Mouse (Mus musculus) hindbrain, embryonic 11.5 days (tissue): ENCODE measurements around the gene Gm12216. TPM values are rescaled to one million over a fixed set of nuclear protein-coding genes. Genes with fewer than 3 reads are reported as not detected.
"Not testable (repeated sequence)": the region's sequence is repeated elsewhere in the genome, so short reads cannot be mapped to it uniquely, and the experiment has no call there.

Source experiments
- ATAC-seq: fragments of 200-750 bp; cut with Nextera tagmentation; 2 replicates; pipeline ENCODE4 v1.8.0; 2017; ENCODE audit warnings: mild to moderate bottlenecking, moderate TSS enrichment, moderate library complexity; ENCODE audit not compliant: low FRiP score
- DNase-seq: peaks from one replicate; pipeline ENCODE4 v3.0.0-alpha.2; 2015; ENCODE audit warnings: low spot score
- H3K27ac ChIP-seq: fragments of 300-500 bp; sonication (generic); 2 replicates; pipeline ENCODE4 v1.5.1; 2014; ENCODE audit warnings: mild to moderate bottlenecking, low read depth, low read length
- H3K27me3 ChIP-seq: fragments of 300-500 bp; sonication (generic); 2 replicates; pipeline ENCODE4 v1.6.1; 2014; ENCODE audit warnings: mild to moderate bottlenecking, low read length, moderate library complexity, mixed read lengths; ENCODE audit not compliant: control insufficient read depth, insufficient read depth
- H3K36me3 ChIP-seq: fragments of 300-500 bp; sonication (generic); 2 replicates; pipeline ENCODE4 v1.6.1; 2014; ENCODE audit warnings: mild to moderate bottlenecking, low read length, moderate library complexity, mixed read lengths; ENCODE audit not compliant: control insufficient read depth, insufficient read depth
- H3K4me1 ChIP-seq: fragments of 300-500 bp; sonication (generic); replicated peaks from 2 replicates; pipeline ENCODE4 v1.6.1; 2014; ENCODE audit warnings: low read length, mixed read lengths; ENCODE audit not compliant: control insufficient read depth, insufficient read depth
- H3K4me2 ChIP-seq: fragments of 300-500 bp; sonication (generic); replicated peaks from 2 replicates; pipeline ENCODE4 v1.6.1; 2014; ENCODE audit warnings: mild to moderate bottlenecking, low read depth, low read length
- H3K4me3 ChIP-seq: fragments of 300-500 bp; sonication (generic); 2 replicates; pipeline ENCODE4 v1.5.1; 2014; ENCODE audit warnings: low read depth, low read length
- H3K9ac ChIP-seq: fragments of 300-500 bp; sonication (generic); 2 replicates; pipeline ENCODE4 v1.6.1; 2014; ENCODE audit warnings: low read depth, low read length
- H3K9me3 ChIP-seq: fragments of 300-500 bp; sonication (generic); 2 replicates; pipeline ENCODE4 v1.6.1; 2016; ENCODE audit warnings: low read length; ENCODE audit not compliant: control insufficient read depth
- WGBS: fragments of 180-500 bp; shearing (Covaris S2); extraction: QIAGEN DNeasy Blood & Tissue Kit; methylation state at CpG from one replicate; pipeline ENCODE4 v1.1.7; 2014; 5-methylcytosine and 5-hydroxymethylcytosine counted together
- polyA plus RNA-seq: library from polyadenylated mRNA; unstranded; fragments of >200 nt; fragmentation: Nextera tagmentation; extraction: Ambion mirVana; gene quantifications from 2 replicates; pipeline ENCODE4 v1.2.1, GENCODE M21; 2014

Gm12216 gene
- polyA plus RNA-seq, 1 experiment from 2014 or later = not detected

DNA sequence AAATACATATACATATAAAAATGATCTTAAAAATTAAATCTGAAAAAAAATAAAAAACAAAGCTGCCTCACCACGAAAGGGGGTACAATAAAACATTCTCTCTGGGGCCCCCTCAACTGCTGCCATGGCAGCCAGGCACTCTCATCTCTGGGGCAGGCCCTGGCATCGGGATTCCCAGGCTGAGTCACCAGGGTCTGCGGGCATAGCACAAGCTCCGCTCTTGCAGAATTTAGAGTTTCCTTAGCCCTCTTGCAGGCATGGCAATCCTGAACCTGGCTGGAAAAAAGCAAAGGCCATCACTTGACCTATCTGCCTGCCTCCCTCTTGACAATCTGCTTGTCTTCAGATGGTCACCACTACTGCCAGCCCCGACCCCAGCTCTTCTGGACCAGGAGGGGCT lies 97.8 kb downstream of the Gm12216 start:
- ATAC-seq (no peak), DNase-seq (no peak)
- Histone ChIP-seq H3K9me3 (no peaks in the 10 kb centered on the region), H3K4me3 (no peak overlapping the region), H3K4me1 (peaks cover 13% of the 10 kb centered on the region), H3K36me3 (no peaks in the 10 kb centered on the region), H3K27ac (no peak overlapping the region), H3K9ac (no peak overlapping the region), H3K4me2 (no peak overlapping the region), H3K27me3 (peaks cover 21% of the 10 kb centered on the region)
- 85% methylated on average over 5 of the region's 5 CpGs for WGBS

DNA sequence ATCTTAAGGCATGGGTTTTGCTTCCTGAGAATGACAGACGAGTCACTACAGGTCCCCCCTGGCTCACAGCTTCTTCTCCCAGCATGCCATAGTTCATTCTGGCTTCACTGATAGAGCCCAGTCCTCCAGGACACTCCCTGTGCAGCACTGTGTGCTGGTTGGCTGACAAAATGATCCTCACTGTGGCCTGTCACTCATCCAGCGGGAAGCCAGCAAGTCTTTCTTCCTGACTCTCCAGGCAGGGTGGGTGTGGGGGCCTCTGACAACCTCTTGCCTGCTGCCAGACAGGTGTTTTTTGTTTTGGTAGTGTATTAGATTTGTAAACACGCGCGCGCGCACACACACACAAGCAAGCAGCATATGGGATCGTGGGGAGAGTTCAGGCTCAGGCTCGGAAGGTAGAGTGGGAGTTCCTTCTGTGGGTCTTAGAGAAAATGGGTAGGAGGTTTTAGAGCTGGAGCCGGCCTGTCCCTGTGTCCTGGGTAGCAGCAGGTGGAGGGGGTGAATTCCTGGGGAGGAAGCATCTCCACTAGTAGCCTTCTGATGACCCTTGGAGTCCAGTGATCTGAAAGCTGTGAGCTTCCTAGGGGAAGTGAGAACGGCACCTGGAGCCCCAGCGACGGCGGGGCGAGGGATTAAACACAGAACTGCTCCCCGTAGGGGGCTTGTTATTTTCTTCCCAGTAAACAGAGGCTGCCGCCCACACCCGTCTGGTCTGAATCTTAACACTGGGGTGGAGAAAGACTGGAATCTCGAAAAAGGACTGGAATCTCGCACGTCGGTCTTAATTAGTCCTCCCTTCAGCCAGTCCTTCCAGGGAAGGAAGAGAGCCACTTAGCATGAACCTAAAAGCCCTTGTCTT lies 99.3 kb downstream of the Gm12216 start:
- Histone ChIP-seq H3K4me1 (peaks cover 13% of the 10 kb centered on the region), H3K9ac (no peak overlapping the region), H3K27me3 (peaks cover 21% of the 10 kb centered on the region), H3K36me3 (no peaks in the 10 kb centered on the region), H3K4me3 (no peak overlapping the region), H3K27ac (no peak overlapping the region), H3K9me3 (no peaks in the 10 kb centered on the region), H3K4me2 (peak overlapping the region; percentile 15)
- ATAC-seq (no peak), DNase-seq (peak; percentile 21)
- WGBS = 5% methylated on average over 22 of the region's 22 CpGs

DNA sequence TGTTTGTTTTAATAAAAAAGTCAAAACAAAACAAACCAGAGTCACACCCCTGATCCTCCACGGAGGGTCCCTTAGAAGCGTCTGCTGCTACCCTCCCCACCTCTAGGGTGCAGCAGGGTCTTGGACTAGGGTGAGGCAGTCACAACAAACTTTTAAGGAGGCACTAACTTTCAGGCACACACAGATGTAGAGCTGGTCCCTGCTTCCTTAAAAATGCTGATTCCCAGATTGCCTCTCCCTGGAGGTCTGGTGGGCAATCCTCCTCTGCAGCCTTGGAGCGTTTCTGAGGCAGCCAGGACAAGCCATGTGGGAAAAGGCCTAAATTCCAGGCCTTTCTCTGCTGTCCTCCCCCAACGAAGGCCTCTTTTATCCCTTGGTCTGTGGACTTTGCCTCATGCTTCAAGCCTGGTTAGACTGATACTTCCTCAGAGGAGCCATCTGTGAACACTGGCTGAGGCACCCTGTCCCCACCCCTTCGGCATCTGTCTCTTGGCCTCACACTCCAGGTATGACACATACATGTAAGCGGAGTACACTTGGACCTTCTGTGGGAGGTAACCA lies 100.2 kb downstream of the Gm12216 start:
- Histone ChIP-seq H3K27ac (no peak overlapping the region), H3K4me3 (no peak overlapping the region), H3K4me1 (peaks cover 12% of the 10 kb centered on the region), H3K36me3 (no peaks in the 10 kb centered on the region), H3K9ac (no peak overlapping the region), H3K4me2 (no peak overlapping the region), H3K9me3 (no peaks in the 10 kb centered on the region), H3K27me3 (peaks cover 21% of the 10 kb centered on the region)
- ATAC-seq (no peak), DNase-seq (no peak)
- WGBS = 42% methylated on average over 6 of the region's 6 CpGs

DNA sequence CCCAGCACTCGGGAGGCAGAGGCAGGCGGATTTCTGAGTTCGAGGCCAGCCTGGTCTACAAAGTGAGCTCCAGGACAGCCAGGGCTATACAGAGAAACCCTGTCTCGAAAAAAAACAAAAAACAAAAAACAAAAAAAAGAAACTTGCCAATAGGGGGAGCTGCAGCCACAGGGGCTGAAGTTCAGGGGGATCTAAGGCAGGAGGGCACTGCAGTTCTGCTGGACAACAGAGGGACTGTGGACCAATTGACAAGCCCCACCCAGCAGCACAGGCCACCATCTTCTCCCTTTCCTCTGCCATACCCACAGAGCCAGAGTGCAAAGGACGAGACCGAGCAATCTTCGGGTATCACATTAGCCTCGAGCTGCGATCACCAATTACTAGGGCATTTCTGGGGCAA lies 101.0 kb downstream of the Gm12216 start:
- H3K4me3 ChIP-seq, DNase-seq, H3K4me2 ChIP-seq, H3K4me1 ChIP-seq, ATAC-seq, H3K9ac ChIP-seq, H3K36me3 ChIP-seq, H3K9me3 ChIP-seq, H3K27ac ChIP-seq: not testable (repeated sequence)
- WGBS = 80% methylated on average over 8 of the region's 9 CpGs
- peaks cover 14% of the 10 kb centered on the region for H3K27me3 ChIP-seq

DNA sequence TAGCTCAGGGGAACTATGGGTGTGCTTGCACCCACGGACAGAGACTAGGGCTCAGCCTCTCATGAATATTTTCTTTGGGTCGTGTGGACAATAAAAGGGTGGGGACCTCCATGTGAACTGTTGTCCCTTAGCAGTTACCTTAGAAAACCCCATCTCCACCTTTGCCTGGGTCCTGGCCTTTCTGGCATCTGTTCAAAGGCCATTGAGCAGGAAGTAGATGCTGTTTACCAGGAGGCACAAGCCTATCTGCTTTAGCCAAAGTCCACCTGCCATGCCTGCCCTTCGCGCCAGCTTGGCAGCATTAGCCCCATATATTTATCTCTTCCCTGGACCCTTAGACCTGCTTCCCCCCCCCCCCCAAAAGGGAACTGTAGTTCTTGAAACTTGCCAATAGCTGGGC lies 101.4 kb downstream of the Gm12216 start:
- Histone ChIP-seq H3K4me3 (no peak overlapping the region), H3K9me3 (no peaks in the 10 kb centered on the region), H3K9ac (no peak overlapping the region), H3K4me1 (peaks cover 2% of the 10 kb centered on the region), H3K27me3 (peaks cover 11% of the 10 kb centered on the region), H3K36me3 (no peaks in the 10 kb centered on the region), H3K27ac (no peak overlapping the region), H3K4me2 (no peak overlapping the region)
- 88% methylated on average over 4 of the region's 4 CpGs for WGBS
- DNase-seq (no peak), ATAC-seq (no peak)

DNA sequence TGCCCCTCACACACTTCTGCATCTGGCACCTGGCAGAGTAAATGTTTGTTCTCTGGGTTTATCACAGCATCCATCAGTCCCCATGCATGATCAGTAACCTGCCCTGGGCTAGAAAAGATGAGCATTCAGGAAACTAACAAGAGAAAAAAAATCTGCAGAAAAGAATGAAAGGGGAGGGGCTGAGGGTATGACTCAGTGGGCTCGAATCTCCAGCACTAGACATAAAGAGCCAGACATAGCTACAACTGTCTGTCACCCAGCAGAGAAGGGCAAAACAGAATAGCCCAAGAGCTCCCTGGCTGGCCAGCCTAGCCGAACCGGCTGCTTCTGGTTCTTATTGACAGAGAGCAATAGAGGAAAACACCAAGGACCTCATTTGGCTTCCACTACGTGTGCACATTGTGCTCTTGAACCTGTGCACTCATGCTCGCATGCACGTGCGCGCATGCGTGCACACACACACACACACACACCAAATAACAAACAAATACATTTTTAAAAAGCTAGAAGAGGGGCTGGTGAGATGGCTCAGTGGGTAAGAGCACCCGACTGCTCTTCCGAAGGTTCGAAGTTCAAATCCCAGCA lies 104.0 kb downstream of the Gm12216 start:
- DNase-seq (no peak), ATAC-seq (no peak)
- no peak overlapping the region for H3K27ac ChIP-seq
- H3K4me1 ChIP-seq = peaks cover 2% of the 10 kb centered on the region
- no peaks in the 10 kb centered on the region for H3K27me3 ChIP-seq
- no peak overlapping the region for H3K4me2 ChIP-seq
- H3K9me3 ChIP-seq = no peaks in the 10 kb centered on the region
- no peak overlapping the region for H3K4me3 ChIP-seq
- H3K9ac ChIP-seq = no peak overlapping the region
- H3K36me3 ChIP-seq = no peaks in the 10 kb centered on the region
- WGBS = 84% methylated on average over 12 of the region's 12 CpGs

DNA sequence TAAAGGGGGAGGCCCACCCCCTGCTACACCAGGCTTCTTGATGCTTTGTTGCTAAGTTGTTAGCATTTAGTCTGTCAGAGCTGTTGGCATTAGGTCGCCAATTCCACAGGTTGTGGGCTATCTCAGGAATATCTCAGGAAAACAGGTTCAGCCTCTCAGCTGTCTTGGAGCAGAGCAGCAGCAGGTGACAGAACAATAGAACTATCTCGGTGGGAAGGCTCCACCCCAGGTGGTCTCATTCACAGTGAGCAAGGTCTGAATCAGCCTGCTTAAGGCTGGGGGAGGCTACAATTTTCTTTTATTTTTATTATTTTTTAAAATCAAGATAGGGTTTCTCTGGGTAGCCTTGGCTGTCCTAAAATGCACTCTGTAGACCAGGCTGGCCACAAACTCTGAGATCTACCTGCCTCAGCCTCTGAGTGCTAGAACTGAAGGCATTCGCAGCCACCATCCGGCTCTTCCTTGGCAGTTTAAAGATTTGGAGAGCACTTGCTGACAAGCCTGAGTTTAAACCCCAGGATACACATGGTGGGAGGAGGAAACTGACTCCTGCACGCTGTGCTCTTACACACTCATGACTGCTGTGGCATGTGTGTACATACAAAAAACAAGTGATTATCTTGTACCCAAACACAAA lies 109.2 kb downstream of the Gm12216 start:
- Histone ChIP-seq H3K27me3 (no peaks in the 10 kb centered on the region), H3K4me3 (no peak overlapping the region), H3K36me3 (no peaks in the 10 kb centered on the region), H3K27ac (no peak overlapping the region), H3K4me1 (no peaks in the 10 kb centered on the region), H3K4me2 (no peak overlapping the region), H3K9me3 (no peaks in the 10 kb centered on the region), H3K9ac (no peak overlapping the region)
- ATAC-seq (no peak), DNase-seq (no peak)
- WGBS = 50% methylated on average over 5 of the region's 5 CpGs

DNA sequence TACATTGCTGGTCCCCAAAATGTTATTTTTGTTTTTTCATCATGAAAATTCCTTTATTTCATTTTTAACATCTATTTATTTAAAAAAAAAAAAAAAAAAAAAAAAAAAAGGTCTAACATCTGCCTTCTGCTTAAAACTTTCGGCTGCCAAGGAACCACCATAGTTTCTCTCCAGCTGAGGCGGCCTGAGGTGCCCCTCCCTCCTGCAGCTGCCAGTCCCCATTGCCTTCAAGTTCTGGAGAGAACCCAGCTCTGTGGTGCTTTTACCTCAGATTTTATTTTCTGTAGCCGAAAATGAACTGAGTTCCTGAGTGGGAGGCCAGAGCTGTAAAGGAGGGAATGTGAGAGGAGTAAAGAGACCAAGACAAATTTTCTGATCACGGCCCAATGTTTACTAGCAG lies 109.8 kb downstream of the Gm12216 start:
- WGBS = 71% methylated on average over 4 of the region's 4 CpGs
- H3K27ac ChIP-seq = no peak overlapping the region
- no peak overlapping the region for H3K9ac ChIP-seq
- H3K4me2 ChIP-seq = no peak overlapping the region
- no peaks in the 10 kb centered on the region for H3K36me3 ChIP-seq
- DNase-seq = no peak
- H3K9me3 ChIP-seq = no peaks in the 10 kb centered on the region
- H3K4me3 ChIP-seq = no peak overlapping the region
- no peak for ATAC-seq
- no peaks in the 10 kb centered on the region for H3K27me3 ChIP-seq
- H3K4me1 ChIP-seq = no peaks in the 10 kb centered on the region
